ENCODE assay signal across 9 mouse cellular contexts in the genomic region with DNA sequence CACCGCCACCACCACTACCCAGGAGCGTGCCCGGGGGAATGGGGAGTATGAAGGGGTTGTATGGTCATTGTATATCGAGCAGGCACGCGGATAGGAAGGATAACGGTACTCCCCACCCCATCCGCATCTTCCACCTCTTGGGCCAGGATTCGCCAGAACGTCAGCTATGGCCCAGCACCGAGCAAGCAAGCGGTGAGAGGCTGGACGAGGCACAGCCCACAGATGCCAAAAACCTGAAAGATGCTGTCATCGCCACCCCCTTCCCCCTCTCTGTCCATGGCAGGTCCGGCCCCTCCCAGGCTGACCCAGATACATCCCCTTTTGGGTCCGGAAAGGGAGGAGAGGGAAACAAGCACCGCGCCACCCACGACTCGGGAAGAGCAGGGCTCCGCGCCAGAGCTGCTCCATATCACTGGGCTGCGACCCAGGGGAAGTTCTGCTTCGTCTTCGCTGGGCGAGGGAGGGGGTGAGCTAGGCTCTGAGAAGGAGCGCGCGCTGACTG. TPM values are rescaled to one million over a fixed set of nuclear protein-coding genes. Genes with fewer than 3 reads are reported as not detected.
DNase-seq lines count a peak whose midpoint lies in the region; ATAC-seq and TF ChIP-seq lines count a peak whose summit lies in the region.
"Had no signal": no experiment of that assay in that cellular context is flagged by ENCODE, and none has a peak within 500 bp of the region (broad histone marks: within the 10 kb centered on the region; RNA-seq: fewer than 3 reads in every experiment).

No protein-coding gene starts in this region.

- peak overlapping the region; percentile 39 for H3K4me3 ChIP-seq in heart, adult 2 months
- H3K4me3 ChIP-seq in intestine, postnatal 0 days (ENCODE audit: low read depth, low read length): peak overlapping the region; percentile 41
- peak overlapping the region; percentile 49 for H3K4me3 ChIP-seq in midbrain, embryonic 14.5 days (replicated peaks; ENCODE audit: low read depth, low read length)
- H3K4me3 ChIP-seq in stomach, embryonic 15.5 days (replicated peaks): peak overlapping the region; percentile 42

- no peak for TF ChIP-seq CTCF in heart, adult 2 months (IDR thresholded peaks at IDR 0.05)
- no peak for TF ChIP-seq CTCF in intestine, postnatal 0 days (IDR thresholded peaks at IDR 0.05; ENCODE audit: low read depth)

- peak; percentile 40 for DNase-seq in ZHBTc4 (ENCODE audit: low read depth, low spot score)
- DNase-seq in embryo, embryonic 9.5 days (ENCODE audit: extremely low spot score): peak; percentile 31
- DNase-seq in heart, adult 2 months: peak; percentile 67 to 77
- peak; percentile 42 for DNase-seq in liver
- DNase-seq in midbrain, embryonic 14.5 days: peak; percentile 65
- no peak for DNase-seq in B cell, adult 2 months

- no peaks in the 10 kb centered on the region; the same call in 1 of the 2 replicates for H3K4me1 ChIP-seq in heart, adult 2 months (ENCODE audit: control insufficient read depth, insufficient read depth, low read length)
- 0 out of 2 replicates have a peak, but pooled peaks cover 5% of the 10 kb centered on the region for H3K4me1 ChIP-seq in intestine, postnatal 0 days (replicated peaks; ENCODE audit: control insufficient read depth, insufficient read depth, low read length)
- peaks cover 17% of the 10 kb centered on the region for H3K4me1 ChIP-seq in midbrain, embryonic 14.5 days (ENCODE audit: control insufficient read depth, insufficient read depth, low read length)
- H3K4me1 ChIP-seq in stomach, embryonic 15.5 days: peaks cover 11% of the 10 kb centered on the region

- no peaks in the 10 kb centered on the region for H3K36me3 ChIP-seq in heart, adult 2 months (ENCODE audit: control insufficient read depth, insufficient read depth, low read length)
- no peaks in the 10 kb centered on the region for H3K36me3 ChIP-seq in intestine, postnatal 0 days (ENCODE audit: control insufficient read depth, insufficient read depth)
- no peaks in the 10 kb centered on the region for H3K36me3 ChIP-seq in midbrain, embryonic 14.5 days (ENCODE audit: control insufficient read depth, insufficient read depth, low read length)
- H3K36me3 ChIP-seq in stomach, embryonic 15.5 days: no peaks in the 10 kb centered on the region

- no peak for TF ChIP-seq EP300 in heart, adult 2 months (IDR thresholded peaks at IDR 0.05; ENCODE audit: insufficient read depth, low read depth, low read length)

- no peak overlapping the region; the same call in 1 of the 2 replicates for H3K27ac ChIP-seq in heart, adult 2 months
- no peak overlapping the region for H3K27ac ChIP-seq in intestine, postnatal 0 days (ENCODE audit: low read depth, low read length)
- no peak overlapping the region for H3K27ac ChIP-seq in midbrain, embryonic 14.5 days (replicated peaks; ENCODE audit: low read depth, low read length)
- no peak overlapping the region for H3K27ac ChIP-seq in stomach, embryonic 15.5 days
- H3K27ac ChIP-seq: macrophage had no signal

- peaks cover 7% of the 10 kb centered on the region for H3K27me3 ChIP-seq in heart, adult 2 months (ENCODE audit: control insufficient read depth, insufficient read depth, low read length)
- H3K27me3 ChIP-seq in intestine, postnatal 0 days (replicated peaks; ENCODE audit: control insufficient read depth, insufficient read depth, low read length): peaks cover 46% of the 10 kb centered on the region
- peaks cover 39% of the 10 kb centered on the region for H3K27me3 ChIP-seq in midbrain, embryonic 14.5 days (ENCODE audit: control insufficient read depth, insufficient read depth, low read length)
- H3K27me3 ChIP-seq in stomach, embryonic 15.5 days (replicated peaks): peaks cover 40% of the 10 kb centered on the region

- H3K4me2 ChIP-seq in intestine, postnatal 0 days (replicated peaks; ENCODE audit: low read depth): peak overlapping the region; percentile 69
- peak overlapping the region; percentile 92 for H3K4me2 ChIP-seq in midbrain, embryonic 14.5 days (ENCODE audit: low read length)
- H3K4me2 ChIP-seq in stomach, embryonic 15.5 days: peak overlapping the region; percentile 81

- ATAC-seq in intestine, postnatal 0 days: peak; percentile 31; the same call in 1 of the 2 replicates
- peak; percentile 62 for ATAC-seq in midbrain, embryonic 14.5 days (ENCODE audit: low FRiP score, low TSS enrichment)
- ATAC-seq in stomach, embryonic 15.5 days (ENCODE audit: insufficient read depth, low FRiP score, low read depth): peak; percentile 73

- no peak overlapping the region for H3K9ac ChIP-seq in heart, adult 2 months (ENCODE audit: low read depth, low read length)
- H3K9ac ChIP-seq in intestine, postnatal 0 days (ENCODE audit: low read depth, low read length): no peak overlapping the region
- peak overlapping the region; percentile 47 for H3K9ac ChIP-seq in midbrain, embryonic 14.5 days (replicated peaks; ENCODE audit: low read length)
- no peak overlapping the region for H3K9ac ChIP-seq in stomach, embryonic 15.5 days

- intact Hi-C loops in heart, adult 2 months (cut with DNase I): no loop called here

- no peaks in the 10 kb centered on the region for H3K79me2 ChIP-seq in heart, adult 2 months (replicated peaks; ENCODE audit: control insufficient read depth, insufficient read depth, low read length)

- no peaks in the 10 kb centered on the region for H3K9me3 ChIP-seq in intestine, postnatal 0 days (ENCODE audit: control insufficient read depth)
- H3K9me3 ChIP-seq in midbrain, embryonic 14.5 days (ENCODE audit: control insufficient read depth, low read length): no peaks in the 10 kb centered on the region
- no peaks in the 10 kb centered on the region for H3K9me3 ChIP-seq in stomach, embryonic 15.5 days

- no peak for TF ChIP-seq POLR2A in heart, adult 2 months (IDR thresholded peaks at IDR 0.05; ENCODE audit: insufficient read depth, low read depth, low read length)

- 1% methylated on average over 29 of the region's 29 CpGs for WGBS in heart, adult 2 months
- WGBS in intestine, postnatal 0 days: 1% methylated on average over 29 of the region's 29 CpGs
- under 1% methylated on average over 29 of the region's 29 CpGs for WGBS in midbrain, embryonic 14.5 days
- WGBS in stomach, embryonic 15.5 days: 2% methylated on average over 29 of the region's 29 CpGs

RNA-seq across cellular contexts. Expression of gene Wnt2, which starts 1.2 kb away (rescaled TPM):
- under 1 TPM; 0.73 to 0.86 TPM for total RNA-seq in heart, adult 2 months (2021)
- polyA plus RNA-seq in heart, adult 2 months (2012; rRNA removed): 0.85 and 0.86 TPM in 2 replicates
- polyA plus RNA-seq in intestine, postnatal 0 days (2015; fragmentation: Nextera tagmentation; extraction: Ambion mirVana): 0.34 and 0.57 TPM in 2 replicates
- polyA plus RNA-seq in midbrain, embryonic 14.5 days (2014; fragmentation: Nextera tagmentation; extraction: Ambion mirVana): 0.24 and 0.34 TPM in 2 replicates
- polyA plus RNA-seq in stomach, embryonic 15.5 days (2015; fragmentation: Nextera tagmentation; extraction: Ambion mirVana): 1.8 and 2.4 TPM in 2 replicates
- polyA plus RNA-seq: macrophage had no signal

Comparison
In these comparisons a context has a peak if more than half of its experiments do, and no peak if none do; other contexts are left out.
1. DNase-seq: peak in ZHBTc4 (single experiment), embryo, embryonic 9.5 days (single experiment), heart, adult 2 months (2 of 2), liver (single experiment) and midbrain, embryonic 14.5 days (single experiment); none in B cell, adult 2 months (0 of 2).
2. Peak in every context shown above with its lines, with median percentiles within 50 percentile points of each other: H3K4me3 ChIP-seq, ATAC-seq and H3K4me2 ChIP-seq.